Mouse (Mus musculus): Measurements from ENCODE around the gene Wfdc18. TPM values are rescaled to one million over a fixed set of nuclear protein-coding genes. Genes with fewer than 3 reads are reported as not detected.

Gene Wfdc18
- polyA plus RNA-seq (2012; rRNA removed) (0.24 and 0.35 TPM in 2 replicates), polyA plus RNA-seq (2014; fragmentation: Nextera tagmentation; extraction: Ambion mirVana) (0.40 and 0.43 TPM in 2 replicates)

GRCm38 (mm10) chr11:83708715-83709114 is at the start of gene Wfdc18:
Wfdc18 (plus strand) TSS chr11:83709015.
- no peak within 1 kb of the TSS for H3K4me2 ChIP-seq (replicated peaks; ENCODE audit: low read depth, low read length, severe bottlenecking)
- DNase-seq (ENCODE audit: low spot score), result no peak
- no peak within 1 kb of the TSS for H3K9ac ChIP-seq (ENCODE audit: low read depth, low read length, severe bottlenecking)
- 68% methylated on average over 4 of the region's 4 CpGs for WGBS
- ATAC-seq (ENCODE audit: low FRiP score, low read depth), result no peak
- TF ChIP-seq POLR2A (IDR thresholded peaks at IDR 0.05; ENCODE audit: borderline replicate concordance, extremely low read depth, insufficient read depth, insufficient read length), result no peak
- H3K36me3 ChIP-seq (ENCODE audit: control insufficient read depth, insufficient read depth, low read length), result no peaks in the 10 kb centered on the region
- no peaks in the 10 kb centered on the region for H3K4me1 ChIP-seq (ENCODE audit: control insufficient read depth, insufficient read depth, low read length)
- H3K4me3 ChIP-seq (replicated peaks; ENCODE audit: low read length), result no peak within 1 kb of the TSS
- no peaks in the 10 kb centered on the region for H3K9me3 ChIP-seq (ENCODE audit: control insufficient read depth, low read length)
- H3K27me3 ChIP-seq (ENCODE audit: control insufficient read depth, insufficient read depth, low read length), result no peaks in the 10 kb centered on the region
- no peak within 1 kb of the TSS for H3K27ac ChIP-seq (replicated peaks; ENCODE audit: low read depth, low read length)

- Histone ChIP-seq H3K4me3 (replicated peaks; ENCODE audit: low read length) (no peak within 1 kb of the TSS), H3K9me3 (ENCODE audit: control insufficient read depth, low read length) (no peaks in the 10 kb centered on the region), H3K27ac (replicated peaks; ENCODE audit: low read depth, low read length) (no peak within 1 kb of the TSS), H3K36me3 (ENCODE audit: control insufficient read depth, insufficient read depth, low read length) (no peaks in the 10 kb centered on the region), H3K4me2 (replicated peaks; ENCODE audit: low read depth, low read length, severe bottlenecking) (no peak within 1 kb of the TSS), H3K27me3 (ENCODE audit: control insufficient read depth, insufficient read depth, low read length) (no peaks in the 10 kb centered on the region), H3K9ac (ENCODE audit: low read depth, low read length, severe bottlenecking) (no peak within 1 kb of the TSS), H3K4me1 (ENCODE audit: control insufficient read depth, insufficient read depth, low read length) (no peaks in the 10 kb centered on the region)
- no peak for TF ChIP-seq POLR2A (IDR thresholded peaks at IDR 0.05; ENCODE audit: borderline replicate concordance, extremely low read depth, insufficient read depth, insufficient read length)
- no peak for ATAC-seq (ENCODE audit: low FRiP score, low read depth)
- WGBS, result 75% methylated on average over 6 of the region's 6 CpGs
- DNase-seq (ENCODE audit: low spot score), result no peak
These were observed 46.6 kb upstream of the Wfdc18 start, which contains the start of gene Ccl4 for GRCm38 (mm10) chr11:83662204-83662603. Ccl4 (plus strand) TSS chr11:83662584.

- WGBS, result 75% methylated on average over 5 of the region's 5 CpGs
- H3K4me1 ChIP-seq (ENCODE audit: control insufficient read depth, insufficient read depth, low read length), result no peaks in the 10 kb centered on the region
- no peak overlapping the region for H3K9ac ChIP-seq (ENCODE audit: low read depth, low read length, severe bottlenecking)
- no peak overlapping the region for H3K4me2 ChIP-seq (replicated peaks; ENCODE audit: low read depth, low read length, severe bottlenecking)
- no peak overlapping the region for H3K27ac ChIP-seq (replicated peaks; ENCODE audit: low read depth, low read length)
- no peak for TF ChIP-seq POLR2A (IDR thresholded peaks at IDR 0.05; ENCODE audit: borderline replicate concordance, extremely low read depth, insufficient read depth, insufficient read length)
- no peaks in the 10 kb centered on the region for H3K27me3 ChIP-seq (ENCODE audit: control insufficient read depth, insufficient read depth, low read length)
- no peak overlapping the region for H3K4me3 ChIP-seq (replicated peaks; ENCODE audit: low read length)
- DNase-seq (ENCODE audit: low spot score) (no peak), ATAC-seq (ENCODE audit: low FRiP score, low read depth) (no peak)
- no peaks in the 10 kb centered on the region for H3K9me3 ChIP-seq (ENCODE audit: control insufficient read depth, low read length)
- no peaks in the 10 kb centered on the region for H3K36me3 ChIP-seq (ENCODE audit: control insufficient read depth, insufficient read depth, low read length)
These were observed 45.3 kb upstream of the Wfdc18 start for GRCm38 (mm10) chr11:83663532-83663931.

- no peak for ATAC-seq (ENCODE audit: low FRiP score, low read depth)
- TF ChIP-seq POLR2A (IDR thresholded peaks at IDR 0.05; ENCODE audit: borderline replicate concordance, extremely low read depth, insufficient read depth, insufficient read length), result no peak
- Histone ChIP-seq H3K4me2 (replicated peaks; ENCODE audit: low read depth, low read length, severe bottlenecking) (no peak overlapping the region), H3K4me1 (ENCODE audit: control insufficient read depth, insufficient read depth, low read length) (no peaks in the 10 kb centered on the region), H3K27ac (replicated peaks; ENCODE audit: low read depth, low read length) (no peak overlapping the region), H3K36me3 (ENCODE audit: control insufficient read depth, insufficient read depth, low read length) (no peaks in the 10 kb centered on the region), H3K27me3 (ENCODE audit: control insufficient read depth, insufficient read depth, low read length) (no peaks in the 10 kb centered on the region), H3K9ac (ENCODE audit: low read depth, low read length, severe bottlenecking) (no peak overlapping the region), H3K4me3 (replicated peaks; ENCODE audit: low read length) (no peak overlapping the region), H3K9me3 (ENCODE audit: control insufficient read depth, low read length) (no peaks in the 10 kb centered on the region)
- no peak for DNase-seq (ENCODE audit: low spot score)
These were observed 37.1 kb upstream of the Wfdc18 start for GRCm38 (mm10) chr11:83671743-83672142.

GRCm38 (mm10) chr11:83675665-83676064 is 33.1 kb upstream of the Wfdc18 start:
- ATAC-seq (ENCODE audit: low FRiP score, low read depth) (no peak), DNase-seq (ENCODE audit: low spot score) (no peak)
- Histone ChIP-seq H3K27me3 (ENCODE audit: control insufficient read depth, insufficient read depth, low read length) (no peaks in the 10 kb centered on the region), H3K4me2 (replicated peaks; ENCODE audit: low read depth, low read length, severe bottlenecking) (no peak overlapping the region), H3K4me3 (replicated peaks; ENCODE audit: low read length) (no peak overlapping the region), H3K36me3 (ENCODE audit: control insufficient read depth, insufficient read depth, low read length) (no peaks in the 10 kb centered on the region), H3K4me1 (ENCODE audit: control insufficient read depth, insufficient read depth, low read length) (no peaks in the 10 kb centered on the region), H3K27ac (replicated peaks; ENCODE audit: low read depth, low read length) (no peak overlapping the region), H3K9ac (ENCODE audit: low read depth, low read length, severe bottlenecking) (no peak overlapping the region), H3K9me3 (ENCODE audit: control insufficient read depth, low read length) (no peaks in the 10 kb centered on the region)
- TF ChIP-seq POLR2A (IDR thresholded peaks at IDR 0.05; ENCODE audit: borderline replicate concordance, extremely low read depth, insufficient read depth, insufficient read length), result no peak
- WGBS, result 91% methylated on average over 1 of the region's 1 CpGs

- DNase-seq (ENCODE audit: low spot score) (no peak), ATAC-seq (ENCODE audit: low FRiP score, low read depth) (no peak)
- H3K4me1 ChIP-seq (ENCODE audit: control insufficient read depth, insufficient read depth, low read length), result no peaks in the 10 kb centered on the region
- no peak overlapping the region for H3K9ac ChIP-seq (ENCODE audit: low read depth, low read length, severe bottlenecking)
- no peak overlapping the region for H3K4me3 ChIP-seq (replicated peaks; ENCODE audit: low read length)
- H3K27ac ChIP-seq (replicated peaks; ENCODE audit: low read depth, low read length), result no peak overlapping the region
- TF ChIP-seq POLR2A (IDR thresholded peaks at IDR 0.05; ENCODE audit: borderline replicate concordance, extremely low read depth, insufficient read depth, insufficient read length), result no peak
- H3K9me3 ChIP-seq (ENCODE audit: control insufficient read depth, low read length), result no peaks in the 10 kb centered on the region
- no peaks in the 10 kb centered on the region for H3K36me3 ChIP-seq (ENCODE audit: control insufficient read depth, insufficient read depth, low read length)
- H3K4me2 ChIP-seq (replicated peaks; ENCODE audit: low read depth, low read length, severe bottlenecking), result no peak overlapping the region
- no peaks in the 10 kb centered on the region for H3K27me3 ChIP-seq (ENCODE audit: control insufficient read depth, insufficient read depth, low read length)
- 73% methylated on average over 1 of the region's 1 CpGs for WGBS
These were observed 18.9 kb upstream of the Wfdc18 start for GRCm38 (mm10) chr11:83689918-83690317.

Measured in limb, embryonic 14.5 days (tissue).